Mouse (Mus musculus) liver, adult 2 months (tissue): ENCODE results near the gene Atad3a. TPM values are rescaled to one million over a fixed set of nuclear protein-coding genes. Genes with fewer than 3 reads are reported as not detected.

Source experiments
- DNase-seq: peaks from one replicate; pipeline ENCODE4 v3.0.0-alpha.2; 2011; ENCODE audit warnings: low read depth, low spot score; ENCODE audit errors: extremely low read depth
- H3K27ac ChIP-seq: fragments of 200-500 bp; replicated peaks from 2 replicates; pipeline ENCODE4 v1.5.1; 2012; ENCODE audit warnings: low read depth, mild to moderate bottlenecking, control low read depth, inconsistent platforms, low read length; ENCODE audit not compliant: insufficient read depth
- H3K27me3 ChIP-seq: fragments of 200-500 bp; 2 replicates; pipeline ENCODE4 v1.6.1; 2012; ENCODE audit warnings: mild to moderate bottlenecking, moderate library complexity, low read length, inconsistent platforms; ENCODE audit not compliant: control insufficient read depth, insufficient read depth
- H3K36me3 ChIP-seq: fragments of 200-500 bp; 2 replicates; pipeline ENCODE4 v1.6.1; 2012; ENCODE audit warnings: low read length, inconsistent platforms; ENCODE audit not compliant: control insufficient read depth, insufficient read depth
- H3K4me1 ChIP-seq: fragments of 200-500 bp; 2 replicates; pipeline ENCODE4 v1.6.1; 2011; ENCODE audit warnings: low read length; ENCODE audit not compliant: control insufficient read depth, insufficient read depth
- H3K4me3 ChIP-seq: fragments of 200-500 bp; 2 replicates; pipeline ENCODE4 v1.5.1; 2011; ENCODE audit warnings: low read depth, mild to moderate bottlenecking, control low read depth, low read length, moderate library complexity; ENCODE audit not compliant: insufficient read depth
- H3K79me2 ChIP-seq: fragments of 200-500 bp; 2 replicates; pipeline ENCODE4 v1.6.1; 2012; ENCODE audit warnings: inconsistent platforms, mild to moderate bottlenecking, low read length, moderate library complexity; ENCODE audit not compliant: control insufficient read depth, insufficient read depth
- H3K9ac ChIP-seq: fragments of 200-500 bp; 2 replicates; pipeline ENCODE4 v1.6.1; 2012; ENCODE audit warnings: low read depth, mild to moderate bottlenecking, control low read depth, inconsistent platforms, low read length
- CTCF ChIP-seq: fragments of 200-500 bp; IDR thresholded peaks from 2 replicates; pipeline ENCODE4 v1.5.1; 2011; ENCODE audit warnings: low read depth, low read length, control low read depth
- POLR2A ChIP-seq: fragments of 200-500 bp; IDR thresholded peaks from 2 replicates; pipeline ENCODE4 v1.6.1; 2011; ENCODE audit warnings: low read length, control low read depth; ENCODE audit not compliant: insufficient read depth; ENCODE audit errors: extremely low read depth
- WGBS: fragments of 180-500 bp; shearing (Covaris S2); methylation state at CpG from one replicate; pipeline ENCODE4 v1.1.7; 2018; 5-methylcytosine and 5-hydroxymethylcytosine counted together
- polyA plus RNA-seq: library from polyadenylated mRNA; depleted of rRNA; stranded (reverse); fragments of >200 nt; gene quantifications from 2 replicates; pipeline ENCODE4 v1.2.3, GENCODE M21; 2012
- total RNA-seq: library from RNA; depleted of rRNA; stranded (reverse); fragments of >200 nt; gene quantifications from 2 replicates; pipeline ENCODE4 v1.2.3, GENCODE M21; 2014

Atad3a gene
- total and polyA plus RNA-seq, 2 experiments, result 54.5 to 129 TPM

DNA sequence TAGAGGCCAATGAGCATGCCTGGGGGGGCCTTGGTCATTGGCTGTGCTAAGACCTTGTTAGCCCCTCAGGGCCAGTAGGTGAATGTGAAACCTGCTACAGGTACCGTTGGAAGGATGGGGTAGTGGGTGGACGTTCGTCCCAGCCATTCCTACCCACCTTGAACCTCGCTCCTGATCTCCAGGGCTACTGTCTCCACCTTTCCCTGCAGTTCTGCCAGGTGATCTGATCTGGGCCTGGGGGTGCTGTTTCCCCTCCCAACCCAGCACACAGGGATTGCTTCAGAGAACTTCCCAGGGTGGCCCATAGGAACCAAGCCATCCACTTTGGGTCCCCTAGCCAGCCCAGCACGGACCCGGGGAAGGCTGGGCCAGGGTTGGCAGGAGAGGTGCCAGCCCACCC lies 21.7 kb downstream of the Atad3a start:
- no peak overlapping the region for H3K4me3 ChIP-seq
- H3K27ac ChIP-seq, result no peak overlapping the region
- no peaks in the 10 kb centered on the region for H3K27me3 ChIP-seq
- H3K36me3 ChIP-seq, result peaks cover 13% of the 10 kb centered on the region; the same call in 1 of the 2 replicates
- H3K9ac ChIP-seq, result no peak overlapping the region
- no peak for DNase-seq
- TF ChIP-seq POLR2A (no peak), CTCF (no peak)
- 83% methylated on average over 6 of the region's 6 CpGs for WGBS
- no peaks in the 10 kb centered on the region for H3K79me2 ChIP-seq
- no peaks in the 10 kb centered on the region; the same call in 1 of the 2 replicates for H3K4me1 ChIP-seq

- WGBS, result 68% methylated on average over 8 of the region's 8 CpGs
- H3K27me3 ChIP-seq, result no peaks in the 10 kb centered on the region
- no peak overlapping the region for H3K4me3 ChIP-seq
- H3K9ac ChIP-seq, result no peak overlapping the region
- H3K27ac ChIP-seq, result no peak overlapping the region
- H3K36me3 ChIP-seq, result peaks cover 6% of the 10 kb centered on the region; the same call in 1 of the 2 replicates
- no peak for TF ChIP-seq POLR2A
- TF ChIP-seq CTCF, result no peak
- H3K79me2 ChIP-seq, result no peaks in the 10 kb centered on the region
- H3K4me1 ChIP-seq, result no peaks in the 10 kb centered on the region; the same call in 1 of the 2 replicates
- DNase-seq, result no peak
These were observed 22.6 kb downstream of the Atad3a start for GRCm38 (mm10) chr4:155738262-155738661.

GRCm38 (mm10) chr4:155736421-155736820 lies 24.5 kb downstream of the Atad3a start:
- TF ChIP-seq CTCF (no peak), POLR2A (no peak)
- Histone ChIP-seq H3K9ac (no peak overlapping the region), H3K27me3 (no peaks in the 10 kb centered on the region), H3K79me2 (no peaks in the 10 kb centered on the region), H3K36me3 (0 out of 2 replicates have a peak, but pooled peaks cover 4% of the 10 kb centered on the region), H3K4me3 (no peak overlapping the region), H3K27ac (no peak overlapping the region), H3K4me1 (no peaks in the 10 kb centered on the region; the same call in none of the 2 replicates)
- WGBS, result 94% methylated on average over 5 of the region's 5 CpGs
- DNase-seq, result no peak

- H3K9ac ChIP-seq, result no peak overlapping the region
- H3K27ac ChIP-seq, result no peak overlapping the region
- 0 out of 2 replicates have a peak, but pooled peaks cover 5% of the 10 kb centered on the region for H3K36me3 ChIP-seq
- 89% methylated on average over 5 of the region's 5 CpGs for WGBS
- no peaks in the 10 kb centered on the region; the same call in none of the 2 replicates for H3K4me1 ChIP-seq
- DNase-seq, result no peak
- no peak for TF ChIP-seq POLR2A
- TF ChIP-seq CTCF, result no peak
- peak overlapping the region; percentile 67; the same call in 1 of the 2 replicates for H3K4me3 ChIP-seq
- no peaks in the 10 kb centered on the region for H3K79me2 ChIP-seq
- no peaks in the 10 kb centered on the region for H3K27me3 ChIP-seq
These were observed 25.1 kb downstream of the Atad3a start for GRCm38 (mm10) chr4:155735788-155736187.

DNA sequence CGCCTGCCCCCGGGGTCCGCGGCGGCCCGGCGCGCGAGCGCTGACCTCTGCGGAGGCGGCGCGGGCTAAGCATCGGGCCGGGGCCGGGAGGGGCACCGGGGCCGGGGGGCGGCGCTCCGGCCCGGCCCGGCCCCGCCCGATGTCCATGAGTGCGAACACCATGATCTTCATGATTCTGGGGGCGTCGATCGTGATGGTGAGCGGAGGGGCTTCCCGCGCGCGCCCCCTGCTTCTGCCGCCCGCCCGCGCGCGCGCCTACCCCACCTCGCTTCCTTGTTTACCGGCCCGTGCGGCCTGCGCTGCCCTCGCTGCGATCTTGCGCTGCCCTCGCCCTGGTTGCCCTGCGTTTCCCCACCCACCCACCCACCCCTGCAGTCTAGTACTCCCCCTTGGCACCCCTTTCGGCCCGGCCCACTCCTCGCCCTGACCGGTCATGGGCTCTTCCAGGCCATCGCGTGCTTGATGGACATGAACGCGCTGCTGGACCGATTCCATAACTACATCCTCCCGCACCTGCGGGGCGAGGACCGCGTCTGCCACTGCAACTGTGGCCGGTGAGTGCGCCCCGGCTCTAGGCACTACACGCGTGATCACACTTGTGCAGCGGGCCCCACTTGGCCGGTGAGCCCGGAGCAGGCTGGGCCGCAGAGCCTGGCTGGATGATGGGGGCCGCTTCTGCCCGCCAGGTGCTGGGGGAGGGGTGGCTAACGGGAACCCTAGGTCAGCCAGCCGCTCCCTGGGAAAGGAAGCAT lies 25.8 kb downstream of the Atad3a start:
- H3K4me1 ChIP-seq, result no peaks in the 10 kb centered on the region; the same call in none of the 2 replicates
- WGBS, result 6% methylated on average over 70 of the region's 79 CpGs
- H3K27ac ChIP-seq, result no peak overlapping the region; the same call in 1 of the 2 replicates
- peak overlapping the region; percentile 75 for H3K9ac ChIP-seq
- H3K36me3 ChIP-seq, result 0 out of 2 replicates have a peak, but pooled peaks cover 5% of the 10 kb centered on the region
- TF ChIP-seq CTCF (no peak), POLR2A (no peak)
- no peak for DNase-seq
- H3K4me3 ChIP-seq, result peak overlapping the region; percentile 67
- H3K79me2 ChIP-seq, result no peaks in the 10 kb centered on the region
- no peaks in the 10 kb centered on the region for H3K27me3 ChIP-seq

DNA sequence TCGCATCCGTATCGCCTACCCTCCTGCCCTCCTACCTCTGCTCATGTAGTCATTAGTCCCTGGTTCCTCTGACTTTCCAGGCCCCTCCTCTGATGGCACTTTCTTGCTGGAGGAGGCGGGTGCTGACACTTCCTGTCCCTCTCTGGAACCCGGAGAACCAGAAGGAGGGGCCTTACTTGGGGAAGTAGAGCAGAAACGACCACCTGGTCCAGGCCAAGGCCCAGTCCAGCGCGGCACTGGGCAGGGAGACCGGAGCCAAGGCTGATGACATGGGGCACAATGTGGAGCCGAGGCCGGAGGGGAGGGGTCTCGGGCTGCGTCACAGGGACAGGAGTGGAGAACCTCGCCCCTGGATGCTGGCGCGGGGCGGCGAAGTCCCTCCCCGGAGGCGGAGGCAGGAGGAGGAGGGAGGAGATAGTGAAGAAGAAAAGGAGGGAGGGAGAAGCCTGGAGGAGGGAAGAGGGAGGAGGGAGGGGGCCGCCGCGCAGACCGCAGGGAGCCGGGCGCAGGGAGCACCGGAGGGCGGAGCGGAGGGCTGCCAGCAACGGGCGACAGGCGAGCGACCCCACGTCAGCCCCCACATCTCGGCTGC lies 26.4 kb downstream of the Atad3a start, which contains the start of gene Tmem240:
TSS of gene Tmem240 (plus strand) at position 451 of the 592 bp plus-strand sequence.
- TF ChIP-seq POLR2A, result 0 out of 2 replicates have a peak, but pooled peaks have one; percentile 22
- no peak for TF ChIP-seq CTCF
- Histone ChIP-seq H3K4me3 (peak within 1 kb of the TSS; percentile 67), H3K4me1 (no peaks in the 10 kb centered on the region; the same call in none of the 2 replicates), H3K27me3 (no peaks in the 10 kb centered on the region), H3K36me3 (0 out of 2 replicates have a peak, but pooled peaks cover 5% of the 10 kb centered on the region), H3K27ac (peak within 1 kb of the TSS; percentile 18), H3K79me2 (no peaks in the 10 kb centered on the region), H3K9ac (peak within 1 kb of the TSS; percentile 75)
- WGBS, result 9% methylated on average over 35 of the region's 35 CpGs
- peak; percentile 34 for DNase-seq
